Mouse (Mus musculus) forebrain, embryonic 10.5 days (tissue): ENCODE measurements around the gene Slc36a4. TPM values are rescaled to one million over a fixed set of nuclear protein-coding genes. Genes with fewer than 3 reads are reported as not detected.
A peak's percentile ranks its signal among the peaks of the same experiment; 100 is the strongest.

ENCODE experiments used
- DNase-seq: peaks from one replicate; pipeline ENCODE4 v3.0.0-alpha.2; 2017; ENCODE audit warnings: low spot score; ENCODE audit errors: extremely low spot score
- H3K27ac ChIP-seq: fragments of 300-500 bp; sonication (generic); 2 replicates; pipeline ENCODE4 v1.5.1; 2016; ENCODE audit warnings: mild to moderate bottlenecking
- H3K27me3 ChIP-seq: fragments of 300-500 bp; sonication (generic); 2 replicates; pipeline ENCODE4 v1.6.1; 2016; ENCODE audit warnings: mild to moderate bottlenecking; ENCODE audit not compliant: poor library complexity, severe bottlenecking
- H3K36me3 ChIP-seq: fragments of 300-500 bp; sonication (generic); replicated peaks from 2 replicates; pipeline ENCODE4 v1.6.1; 2016; ENCODE audit warnings: mild to moderate bottlenecking, moderate library complexity
- H3K4me1 ChIP-seq: fragments of 300-500 bp; sonication (generic); 2 replicates; pipeline ENCODE4 v1.6.1; 2016
- H3K4me3 ChIP-seq: fragments of 300-500 bp; sonication (generic); 2 replicates; pipeline ENCODE4 v1.5.1; 2016; ENCODE audit warnings: mild to moderate bottlenecking, moderate library complexity
- H3K9me3 ChIP-seq: fragments of 300-500 bp; sonication (generic); 2 replicates; pipeline ENCODE4 v1.6.1; 2016; ENCODE audit warnings: mild to moderate bottlenecking, moderate library complexity
- WGBS: fragments of 180-500 bp; shearing (Covaris S2); methylation state at CpG from one replicate; pipeline ENCODE4 v1.1.7; 2016; 5-methylcytosine and 5-hydroxymethylcytosine counted together
- polyA plus RNA-seq: library from polyadenylated mRNA; unstranded; fragments of >200 nt; fragmentation: Nextera tagmentation; extraction: Ambion mirVana; gene quantifications from 2 replicates; pipeline ENCODE4 v1.2.1, GENCODE M21; 2016

Gene Slc36a4
- polyA plus RNA-seq = 9.9 and 10.9 TPM in 2 replicates

DNA sequence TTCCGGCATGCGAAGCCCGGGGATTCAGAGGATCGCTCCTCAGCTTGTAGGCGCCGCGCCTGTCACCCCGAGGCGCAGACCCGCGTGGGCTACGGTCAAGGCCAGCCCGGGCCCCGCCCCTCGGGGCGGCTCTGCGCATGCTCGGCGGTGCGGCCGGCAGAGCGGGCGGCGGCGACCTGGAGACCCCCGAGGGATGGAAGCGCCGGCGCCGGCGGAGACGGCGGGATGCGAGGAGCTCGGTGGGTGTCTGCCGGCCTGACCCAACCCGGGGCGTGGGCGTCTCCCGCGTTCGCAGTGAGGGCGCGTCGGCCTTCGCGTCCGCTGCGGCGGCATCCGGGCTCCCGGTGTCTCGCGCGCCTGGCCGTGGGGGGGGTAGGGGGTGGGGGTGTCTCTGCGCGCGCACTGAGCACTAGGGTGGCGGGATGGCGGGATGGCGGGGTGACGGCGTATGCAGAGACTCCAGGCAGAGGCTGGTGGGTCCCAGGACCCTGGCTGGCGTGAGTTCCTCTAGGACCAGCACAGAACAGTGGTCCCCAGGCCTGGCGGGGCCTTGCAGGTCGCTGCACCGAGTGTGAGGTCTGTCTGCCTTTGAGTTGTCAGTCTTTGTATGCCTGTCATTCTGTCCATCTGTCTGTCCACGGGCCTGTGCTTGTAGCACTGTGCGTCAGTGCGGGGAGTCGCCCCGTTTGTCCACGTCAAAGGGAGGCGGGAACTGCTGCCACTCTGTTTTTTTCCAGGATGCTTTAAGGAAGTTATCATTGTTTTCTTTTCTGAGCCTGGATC is at the start of gene Slc36a4:
Gene Slc36a4 (plus strand): TSS at position 140 of the 783 bp plus-strand sequence.
- H3K36me3 ChIP-seq = no peaks in the 10 kb centered on the region
- peak within 1 kb of the TSS; percentile 94 for H3K27ac ChIP-seq
- DNase-seq = peak; percentile 69
- H3K9me3 ChIP-seq = no peaks in the 10 kb centered on the region
- H3K27me3 ChIP-seq = peaks cover 30% of the 10 kb centered on the region
- peaks cover 24% of the 10 kb centered on the region for H3K4me1 ChIP-seq
- WGBS = under 1% methylated on average over 75 of the region's 75 CpGs
- peak within 1 kb of the TSS; percentile 85 for H3K4me3 ChIP-seq

DNA sequence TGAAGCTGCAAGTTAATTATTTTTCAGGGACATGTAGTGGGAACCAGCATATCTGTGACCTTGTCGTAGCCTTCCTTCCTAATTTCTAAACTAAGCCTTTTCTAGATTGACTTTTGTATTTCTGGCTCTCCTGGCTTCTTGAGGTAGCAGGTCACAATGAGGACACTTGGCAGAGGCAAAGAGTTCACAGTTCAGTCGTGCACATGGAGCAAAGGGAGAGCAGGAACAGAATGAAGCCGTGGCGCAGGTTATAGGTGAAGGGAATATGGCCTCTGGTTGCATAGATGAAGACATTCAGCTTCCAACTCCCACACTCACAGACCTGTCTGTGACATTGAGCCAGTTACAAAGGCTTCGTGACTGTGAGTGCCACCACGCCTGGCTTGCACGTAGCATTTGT is 44.9 kb upstream of the Slc36a4 start:
- 84% methylated on average over 7 of the region's 7 CpGs for WGBS
- Histone ChIP-seq H3K9me3 (no peaks in the 10 kb centered on the region), H3K36me3 (no peaks in the 10 kb centered on the region), H3K27ac (no peak overlapping the region), H3K4me1 (no peaks in the 10 kb centered on the region), H3K27me3 (no peaks in the 10 kb centered on the region), H3K4me3 (no peak overlapping the region)
- no peak for DNase-seq

DNA sequence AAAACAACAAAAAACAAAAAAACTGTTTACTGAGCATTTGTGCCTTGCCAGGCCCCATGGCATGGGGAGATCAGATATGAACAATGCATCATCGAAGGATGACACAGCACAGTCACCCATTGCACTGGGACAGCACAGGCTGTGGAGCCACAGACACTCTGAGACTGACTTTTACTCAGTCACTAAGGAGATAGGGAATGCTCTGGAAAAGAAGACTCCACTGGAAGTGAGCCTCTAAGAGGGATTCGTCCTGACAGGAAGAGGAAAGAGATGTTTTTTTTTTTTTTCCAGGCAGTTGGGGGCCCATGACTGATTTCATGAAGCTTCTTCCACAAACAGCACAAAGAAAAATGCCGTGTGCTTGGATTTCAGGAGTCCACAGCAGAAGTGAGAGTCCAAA is 40.1 kb upstream of the Slc36a4 start:
- Histone ChIP-seq H3K36me3 (no peaks in the 10 kb centered on the region), H3K27me3 (no peaks in the 10 kb centered on the region), H3K27ac (no peak overlapping the region), H3K4me3 (no peak overlapping the region), H3K4me1 (no peaks in the 10 kb centered on the region), H3K9me3 (no peaks in the 10 kb centered on the region)
- DNase-seq = no peak
- WGBS = 80% methylated on average over 3 of the region's 3 CpGs

DNA sequence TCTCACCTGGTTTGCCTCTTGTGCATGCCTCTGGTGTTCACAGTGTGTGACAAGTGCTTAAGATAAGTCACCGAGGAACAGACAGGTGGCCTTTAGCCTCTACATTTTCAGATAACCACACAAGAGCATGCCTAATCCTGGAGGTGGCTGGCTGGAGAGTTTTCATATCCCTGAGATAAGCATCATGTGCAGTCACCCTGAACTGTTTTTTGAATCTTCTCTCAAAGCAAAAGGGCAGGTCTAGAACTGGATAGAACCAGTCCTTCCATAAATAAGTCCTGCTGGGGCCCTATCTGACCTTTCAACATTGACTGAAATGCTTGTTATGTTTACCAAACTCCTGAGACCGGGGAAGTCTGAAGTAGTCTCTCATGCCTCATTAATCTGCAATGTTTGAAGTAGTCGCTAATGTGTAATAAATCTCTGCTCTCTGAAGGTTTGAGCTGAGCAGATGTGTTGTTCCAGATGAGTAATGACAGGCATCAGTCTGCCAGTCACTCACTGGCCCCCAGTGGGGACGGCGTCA is 39.5 kb upstream of the Slc36a4 start:
- Histone ChIP-seq H3K9me3 (no peaks in the 10 kb centered on the region), H3K36me3 (no peaks in the 10 kb centered on the region), H3K4me3 (no peak overlapping the region), H3K4me1 (no peaks in the 10 kb centered on the region), H3K27ac (no peak overlapping the region), H3K27me3 (no peaks in the 10 kb centered on the region)
- 70% methylated on average over 5 of the region's 5 CpGs for WGBS
- no peak for DNase-seq

DNA sequence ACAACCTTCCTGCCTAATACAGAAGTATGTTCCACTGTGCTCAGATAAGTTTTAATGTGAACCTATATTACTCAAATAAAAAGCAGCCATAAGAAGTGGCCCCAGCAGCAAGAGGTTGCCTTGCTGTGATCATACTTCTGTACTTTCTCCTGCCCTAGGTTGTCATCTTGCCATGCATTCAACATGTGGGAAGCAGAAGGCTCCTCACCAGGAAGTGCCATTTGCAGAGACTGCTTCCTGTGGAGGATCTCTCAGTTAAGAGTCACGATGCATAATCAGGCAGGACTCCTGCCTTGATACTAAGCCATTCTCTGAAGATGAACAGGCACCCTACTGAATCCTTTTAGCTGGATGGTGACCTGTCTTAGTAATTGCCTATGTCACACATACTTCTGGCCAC is 37.3 kb upstream of the Slc36a4 start:
- no peak overlapping the region for H3K27ac ChIP-seq
- no peaks in the 10 kb centered on the region for H3K9me3 ChIP-seq
- 50% methylated on average over 1 of the region's 1 CpGs for WGBS
- H3K4me3 ChIP-seq = no peak overlapping the region
- no peaks in the 10 kb centered on the region for H3K36me3 ChIP-seq
- H3K27me3 ChIP-seq = no peaks in the 10 kb centered on the region
- H3K4me1 ChIP-seq = no peaks in the 10 kb centered on the region
- DNase-seq = no peak

DNA sequence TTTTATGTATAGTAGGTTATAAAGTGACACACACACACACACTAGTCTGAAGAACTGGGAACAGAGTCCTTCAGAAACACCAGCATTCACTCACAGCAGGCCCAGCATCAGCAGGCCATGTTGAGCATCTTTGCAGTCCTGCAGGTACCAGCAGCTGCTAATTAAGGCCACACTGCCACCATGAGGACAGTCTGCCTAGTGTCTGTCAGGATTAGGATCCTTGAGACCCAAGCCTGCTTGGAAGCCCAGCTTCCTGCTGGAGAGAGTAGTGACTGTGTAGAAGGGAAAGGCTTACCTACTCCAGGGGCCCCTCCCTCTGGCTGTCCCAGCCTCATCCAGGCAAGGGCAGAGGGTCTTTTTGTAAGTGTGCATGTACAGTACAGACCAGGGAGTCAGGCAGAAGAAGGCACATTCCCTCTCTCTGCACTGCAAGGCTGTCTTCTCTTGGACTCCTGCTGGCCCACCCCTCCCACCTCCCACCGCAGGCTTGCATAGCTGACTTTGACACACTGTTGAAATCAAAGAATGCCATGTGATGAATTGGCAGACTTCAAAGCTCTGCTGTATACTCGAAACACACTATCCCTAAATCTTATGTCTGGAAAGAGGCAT is 27.6 kb upstream of the Slc36a4 start:
- no peak overlapping the region for H3K4me3 ChIP-seq
- no peaks in the 10 kb centered on the region for H3K4me1 ChIP-seq
- H3K27me3 ChIP-seq = no peaks in the 10 kb centered on the region
- H3K27ac ChIP-seq = no peak overlapping the region
- peak; percentile 57 for DNase-seq
- WGBS = 77% methylated on average over 2 of the region's 2 CpGs
- H3K36me3 ChIP-seq = no peaks in the 10 kb centered on the region
- H3K9me3 ChIP-seq = no peaks in the 10 kb centered on the region

DNA sequence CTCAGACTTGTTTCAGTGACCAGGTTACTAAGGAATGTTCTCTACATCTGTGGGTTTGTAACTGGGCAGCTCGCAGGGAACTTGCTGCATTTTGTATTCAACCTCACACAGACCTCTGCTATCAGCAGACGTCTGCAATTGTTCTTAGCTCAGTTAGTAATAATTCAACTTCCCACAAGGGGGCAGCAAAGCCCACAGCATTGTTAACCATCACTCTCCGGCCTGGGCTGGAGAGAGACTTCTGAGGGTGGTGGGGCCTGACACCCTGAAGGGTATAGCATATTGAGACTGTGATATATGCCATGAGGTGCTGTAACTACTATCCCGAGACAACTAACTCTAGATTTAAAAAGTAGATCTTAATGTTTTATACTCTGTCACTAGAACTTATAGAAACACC is 24.3 kb upstream of the Slc36a4 start:
- no peaks in the 10 kb centered on the region for H3K4me1 ChIP-seq
- DNase-seq = peak; percentile 70
- H3K27ac ChIP-seq = no peak overlapping the region
- WGBS = 24% methylated on average over 4 of the region's 4 CpGs
- no peaks in the 10 kb centered on the region for H3K27me3 ChIP-seq
- H3K9me3 ChIP-seq = no peaks in the 10 kb centered on the region
- H3K36me3 ChIP-seq = no peaks in the 10 kb centered on the region
- H3K4me3 ChIP-seq = no peak overlapping the region

DNA sequence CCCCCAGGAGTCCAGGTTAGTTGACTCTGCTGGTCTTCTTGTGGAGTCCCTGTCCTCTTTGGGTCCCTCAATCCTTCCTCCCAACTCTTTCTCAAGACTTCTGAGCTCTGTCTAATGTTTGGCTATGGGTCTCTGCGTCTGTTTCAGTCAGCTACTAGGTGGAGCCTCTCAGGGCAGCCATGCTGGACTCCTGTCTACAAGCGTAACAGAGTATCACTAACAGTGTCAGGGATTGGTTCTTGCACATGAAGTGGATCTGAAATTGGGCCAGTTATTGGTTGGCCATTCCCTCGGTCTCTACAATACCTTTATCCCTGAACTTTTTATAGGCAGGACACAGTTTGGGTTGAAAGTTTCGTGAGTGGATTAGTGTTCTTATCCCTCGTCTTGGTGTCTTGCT is 22.2 kb upstream of the Slc36a4 start:
- Histone ChIP-seq H3K9me3 (no peaks in the 10 kb centered on the region), H3K36me3 (no peaks in the 10 kb centered on the region), H3K27me3 (no peaks in the 10 kb centered on the region), H3K4me1 (no peaks in the 10 kb centered on the region), H3K4me3 (no peak overlapping the region), H3K27ac (no peak overlapping the region)
- DNase-seq = no peak
- 90% methylated on average over 5 of the region's 5 CpGs for WGBS

DNA sequence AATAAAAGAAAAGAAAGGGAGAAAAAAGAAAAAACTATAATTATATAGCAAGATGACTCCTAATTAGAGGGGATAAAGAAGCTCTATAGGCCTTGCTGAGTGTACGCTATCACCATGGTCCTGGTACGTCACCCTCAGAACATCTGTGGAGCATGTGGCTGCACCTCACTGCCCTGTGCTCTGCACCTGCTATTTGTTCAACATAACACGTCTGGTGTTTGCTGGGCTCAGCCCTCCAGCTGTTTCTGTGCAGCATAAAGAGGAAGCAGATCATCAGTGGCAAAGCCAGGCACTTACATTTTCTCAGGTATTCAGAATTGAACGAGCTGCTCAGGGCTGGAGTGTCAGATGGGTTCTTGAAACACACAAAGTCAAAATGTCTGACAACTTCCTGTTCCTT is 15.7 kb upstream of the Slc36a4 start:
- no peak for DNase-seq
- no peaks in the 10 kb centered on the region for H3K27me3 ChIP-seq
- no peaks in the 10 kb centered on the region for H3K9me3 ChIP-seq
- H3K4me1 ChIP-seq = no peaks in the 10 kb centered on the region
- H3K27ac ChIP-seq = no peak overlapping the region
- WGBS = 79% methylated on average over 4 of the region's 4 CpGs
- H3K4me3 ChIP-seq = no peak overlapping the region
- no peaks in the 10 kb centered on the region for H3K36me3 ChIP-seq

DNA sequence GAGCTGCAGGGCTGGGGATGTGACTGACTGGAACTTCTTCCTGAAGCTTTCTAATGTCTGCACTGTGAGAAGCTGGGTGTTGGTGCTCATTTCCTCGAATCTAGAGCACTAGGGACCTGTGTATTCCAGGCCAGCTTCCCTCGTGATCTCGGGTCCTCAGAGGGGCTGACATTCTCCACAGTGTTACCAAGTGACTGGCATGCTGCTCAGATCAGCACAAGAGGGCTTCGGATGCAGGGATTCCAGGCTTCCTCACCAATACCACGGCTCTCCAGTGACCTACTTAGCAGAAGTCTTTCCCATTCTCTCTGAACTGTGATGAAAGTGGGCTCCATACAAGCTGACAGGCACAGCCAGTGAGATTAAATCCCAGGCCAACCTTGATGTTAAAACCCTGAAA is 14.5 kb upstream of the Slc36a4 start:
- Histone ChIP-seq H3K4me3 (no peak overlapping the region), H3K27ac (no peak overlapping the region), H3K27me3 (no peaks in the 10 kb centered on the region), H3K9me3 (no peaks in the 10 kb centered on the region), H3K4me1 (no peaks in the 10 kb centered on the region), H3K36me3 (no peaks in the 10 kb centered on the region)
- 60% methylated on average over 5 of the region's 5 CpGs for WGBS
- no peak for DNase-seq

DNA sequence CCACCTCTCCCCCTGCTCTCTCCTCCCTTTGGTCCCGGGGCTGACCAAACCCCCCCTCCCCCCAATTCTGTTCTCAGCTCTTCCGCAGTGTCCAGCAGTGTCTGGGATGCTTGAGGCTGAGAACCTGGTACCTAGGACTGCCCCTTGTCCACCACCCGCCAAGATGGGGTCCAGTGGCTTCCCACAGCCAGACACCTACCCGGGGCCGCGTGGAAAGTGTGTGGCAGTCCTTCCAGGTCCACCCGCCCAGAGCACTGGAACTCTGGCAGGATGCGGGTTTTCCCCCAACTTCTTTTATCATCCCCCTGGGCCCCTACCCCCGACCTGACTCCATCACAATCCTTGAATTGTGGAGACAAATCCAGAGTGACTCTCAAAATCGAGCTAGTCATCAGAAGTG is 3.8 kb upstream of the Slc36a4 start:
- H3K27ac ChIP-seq = no peak overlapping the region
- DNase-seq = no peak
- no peaks in the 10 kb centered on the region for H3K36me3 ChIP-seq
- WGBS = 86% methylated on average over 10 of the region's 10 CpGs
- H3K4me3 ChIP-seq = no peak overlapping the region
- peaks cover 17% of the 10 kb centered on the region for H3K4me1 ChIP-seq
- peaks cover 17% of the 10 kb centered on the region for H3K27me3 ChIP-seq
- H3K9me3 ChIP-seq = no peaks in the 10 kb centered on the region

DNA sequence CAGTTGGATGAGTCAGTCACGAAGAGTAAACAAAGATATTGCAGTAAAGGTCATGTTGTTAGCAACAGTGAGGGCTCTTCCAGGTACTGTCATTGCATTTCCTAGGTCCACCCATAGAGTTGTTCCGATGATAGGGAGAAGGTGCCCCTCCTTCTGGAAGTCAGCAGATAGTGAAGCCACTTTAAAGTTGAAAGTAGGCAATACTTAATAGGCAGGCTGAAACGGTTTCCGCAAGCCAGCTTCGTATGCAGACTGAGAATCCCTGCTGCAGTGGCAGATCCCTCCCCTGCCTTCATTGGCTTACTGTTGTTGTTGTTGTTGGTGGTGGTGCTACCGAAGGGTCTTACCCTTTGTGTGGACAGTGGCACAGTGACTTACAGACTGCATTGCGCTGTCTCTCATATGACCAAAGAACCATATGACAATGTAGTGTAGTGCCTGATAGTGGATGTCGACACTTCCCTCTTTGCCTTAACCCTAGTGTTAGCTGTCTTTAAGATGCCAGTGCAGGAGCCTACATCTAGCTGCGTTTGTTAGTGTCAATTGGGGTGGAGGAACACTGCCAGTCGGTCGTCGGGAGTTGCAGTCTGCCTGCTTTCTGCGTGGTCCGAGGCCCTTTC is 449 bp upstream of the Slc36a4 start:
- H3K4me1 ChIP-seq = peaks cover 24% of the 10 kb centered on the region
- DNase-seq = peak; percentile 19
- 17% methylated on average over 14 of the region's 14 CpGs for WGBS
- peak overlapping the region; percentile 85 for H3K4me3 ChIP-seq
- peaks cover 30% of the 10 kb centered on the region for H3K27me3 ChIP-seq
- H3K27ac ChIP-seq = peak overlapping the region; percentile 94
- no peaks in the 10 kb centered on the region for H3K9me3 ChIP-seq
- no peaks in the 10 kb centered on the region for H3K36me3 ChIP-seq
